Mouse (Mus musculus): ENCODE data around the gene Prpf38b. TPM values are rescaled to one million over a fixed set of nuclear protein-coding genes. Genes with fewer than 3 reads are reported as not detected.
"Not testable (repeated sequence)": the region's sequence is repeated elsewhere in the genome, so short reads cannot be mapped to it uniquely, and the experiment has no call there.

Gene Prpf38b
- polyA plus RNA-seq, 1 experiment from 2014 or later: 98.9 TPM

DNA sequence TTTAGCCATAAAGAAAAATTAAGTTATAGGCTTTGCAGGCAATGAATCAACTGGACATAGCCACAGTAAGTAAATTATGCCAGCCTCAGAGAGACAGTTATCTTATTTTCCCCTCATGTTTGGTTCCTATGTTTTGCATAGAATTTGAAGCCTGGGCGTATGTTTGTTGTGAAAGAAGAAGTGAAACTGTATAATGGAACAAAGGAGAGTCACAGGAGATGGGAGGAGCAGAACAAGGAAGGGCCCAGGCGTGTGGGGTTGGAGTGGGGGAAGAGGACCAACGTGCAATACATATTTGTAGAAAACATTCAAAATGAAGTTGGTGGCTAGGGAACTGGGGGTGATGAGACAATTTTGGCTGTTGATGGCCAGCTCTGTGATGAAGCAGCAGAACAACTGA is 11.4 kb downstream of the Prpf38b start:
- ATAC-seq (ENCODE audit: insufficient number of reproducible peaks, insufficient read depth, low FRiP score, low TSS enrichment, low read depth): no peak
- Histone ChIP-seq H3K27ac (no peak overlapping the region), H3K9ac (replicated peaks) (no peak overlapping the region), H3K9me3 (no peaks in the 10 kb centered on the region), H3K36me3 (peaks cover 52% of the 10 kb centered on the region), H3K4me1 (replicated peaks) (no peaks in the 10 kb centered on the region), H3K4me2 (no peak overlapping the region), H3K27me3 (no peaks in the 10 kb centered on the region), H3K4me3 (replicated peaks) (no peak overlapping the region)
- WGBS: 92% methylated on average over 3 of the region's 3 CpGs

DNA sequence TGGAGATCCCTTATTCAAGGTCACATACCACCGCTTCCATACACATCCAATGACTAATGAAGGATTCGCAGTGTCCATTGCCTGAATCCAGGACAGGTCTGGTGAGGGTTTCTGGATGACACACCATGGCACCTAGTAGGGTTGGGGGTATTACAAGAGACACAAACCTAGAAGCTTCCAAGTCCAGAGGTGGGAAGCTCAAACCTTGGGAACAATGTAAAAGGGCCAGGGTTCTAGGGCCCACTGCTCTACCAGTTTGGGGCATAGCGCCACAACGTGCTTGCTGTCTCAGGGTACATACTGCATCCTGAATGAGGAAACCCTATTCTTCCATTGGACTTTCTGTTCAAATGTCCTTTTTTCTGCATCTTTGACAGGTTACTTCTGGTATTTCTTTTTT is 12.9 kb downstream of the Prpf38b start:
- Histone ChIP-seq H3K36me3 (peaks cover 37% of the 10 kb centered on the region), H3K27me3 (no peaks in the 10 kb centered on the region), H3K4me3 (replicated peaks) (no peak overlapping the region), H3K4me2 (no peak overlapping the region), H3K27ac (no peak overlapping the region), H3K9me3 (no peaks in the 10 kb centered on the region), H3K4me1 (replicated peaks) (no peaks in the 10 kb centered on the region), H3K9ac (replicated peaks) (no peak overlapping the region)
- 94% methylated on average over 4 of the region's 4 CpGs for WGBS
- ATAC-seq (ENCODE audit: insufficient number of reproducible peaks, insufficient read depth, low FRiP score, low TSS enrichment, low read depth): no peak

DNA sequence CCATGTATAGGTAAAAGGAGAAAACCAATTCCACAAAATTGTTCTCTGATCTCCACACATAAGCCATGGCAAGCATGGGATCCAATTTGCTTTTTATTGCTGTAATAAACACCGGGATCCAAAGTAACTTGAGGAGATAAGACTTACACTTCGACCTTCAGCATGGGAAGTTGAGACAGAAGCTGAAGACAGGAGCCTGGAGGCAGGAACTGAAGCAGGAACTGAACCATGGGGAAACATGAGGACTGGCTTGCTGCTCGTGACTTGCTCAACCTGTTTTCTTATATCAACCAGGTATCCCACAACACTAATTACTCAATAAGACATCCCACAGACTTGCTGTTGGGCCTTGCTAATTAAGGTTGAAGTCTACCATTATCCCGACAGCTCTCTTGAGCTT is 18.6 kb downstream of the Prpf38b start:
- Histone ChIP-seq H3K9ac (replicated peaks) (no peak overlapping the region), H3K27me3 (no peaks in the 10 kb centered on the region), H3K4me3 (replicated peaks) (no peak overlapping the region), H3K4me2 (no peak overlapping the region), H3K36me3 (no peaks in the 10 kb centered on the region), H3K9me3 (no peaks in the 10 kb centered on the region), H3K4me1 (replicated peaks) (no peaks in the 10 kb centered on the region), H3K27ac (no peak overlapping the region)
- no peak for ATAC-seq (ENCODE audit: insufficient number of reproducible peaks, insufficient read depth, low FRiP score, low TSS enrichment, low read depth)
- WGBS: 49% methylated on average over 4 of the region's 4 CpGs

DNA sequence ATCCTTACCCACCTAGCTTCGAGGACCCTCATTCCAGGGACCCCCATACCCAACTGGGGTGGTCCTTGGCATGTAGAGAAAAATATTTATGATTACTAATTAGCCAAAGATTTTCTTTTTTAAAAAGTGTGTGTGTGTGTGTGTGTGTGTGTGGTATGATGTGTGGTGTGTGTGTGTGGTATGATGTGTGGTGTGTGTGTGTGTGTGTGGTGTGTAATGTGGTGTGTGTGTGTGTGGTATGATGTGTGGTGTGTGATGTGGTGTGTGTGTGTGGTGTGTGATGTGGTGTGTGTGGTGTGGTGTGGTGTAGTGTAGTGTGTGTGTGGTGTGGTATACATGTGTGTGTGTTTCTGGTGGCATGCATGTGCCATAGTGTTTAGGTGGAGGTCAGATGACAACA is 19.4 kb downstream of the Prpf38b start:
- 75% methylated on average over 1 of the region's 1 CpGs for WGBS
- Histone ChIP-seq H3K36me3 (no peaks in the 10 kb centered on the region), H3K27me3 (no peaks in the 10 kb centered on the region), H3K9ac (replicated peaks) (no peak overlapping the region), H3K4me1 (replicated peaks) (no peaks in the 10 kb centered on the region), H3K4me2 (no peak overlapping the region), H3K9me3 (no peaks in the 10 kb centered on the region), H3K27ac (no peak overlapping the region), H3K4me3 (replicated peaks) (no peak overlapping the region)
- no peak for ATAC-seq (ENCODE audit: insufficient number of reproducible peaks, insufficient read depth, low FRiP score, low TSS enrichment, low read depth)

DNA sequence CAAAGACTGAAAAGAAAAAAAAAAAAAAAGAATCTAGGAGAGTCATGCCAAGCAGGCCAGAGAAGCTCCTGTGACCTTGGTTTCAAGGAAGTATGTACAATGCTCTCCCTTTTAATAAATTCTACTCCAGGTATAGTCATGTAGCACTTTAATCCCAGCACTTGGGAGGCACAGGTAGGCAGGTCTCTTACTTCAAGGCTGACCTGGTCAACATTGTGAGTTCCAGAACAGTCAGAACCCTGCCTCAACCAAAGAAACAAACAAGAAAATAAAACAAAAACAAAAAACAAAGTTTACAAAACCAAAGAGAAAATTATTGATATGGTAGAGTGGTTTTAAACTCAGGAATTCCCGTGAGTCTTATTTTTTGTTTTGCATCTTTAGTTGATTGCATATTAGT is 21.6 kb downstream of the Prpf38b start, which contains the start of gene Fndc7:
Gene Fndc7 (minus strand): TSS at position 101 of the 400 bp plus-strand sequence.
- no peak for ATAC-seq (ENCODE audit: insufficient number of reproducible peaks, insufficient read depth, low FRiP score, low TSS enrichment, low read depth)
- Histone ChIP-seq H3K9me3 (no peaks in the 10 kb centered on the region), H3K27ac (no peak within 1 kb of the TSS), H3K4me2 (no peak within 1 kb of the TSS), H3K4me3 (replicated peaks) (no peak within 1 kb of the TSS), H3K4me1 (replicated peaks) (no peaks in the 10 kb centered on the region), H3K27me3 (no peaks in the 10 kb centered on the region), H3K36me3 (no peaks in the 10 kb centered on the region), H3K9ac (replicated peaks) (no peak within 1 kb of the TSS)
- WGBS: 96% methylated on average over 1 of the region's 1 CpGs

DNA sequence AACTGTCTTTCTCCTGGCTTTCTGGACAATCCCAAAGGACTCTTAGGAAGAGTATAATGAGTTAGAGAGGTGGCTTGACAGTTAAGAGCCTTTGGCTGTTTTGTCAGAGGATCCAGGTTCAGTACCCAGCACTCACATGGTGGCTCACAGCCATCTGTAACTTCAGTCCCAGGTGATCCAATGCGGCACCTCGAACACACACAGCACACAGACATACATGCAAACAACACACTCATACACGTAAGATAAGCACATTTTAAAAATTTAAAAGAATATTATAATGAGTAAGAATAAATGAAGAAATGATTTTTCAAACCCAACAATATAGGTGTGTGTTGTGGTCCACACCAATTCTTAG is 23.9 kb downstream of the Prpf38b start:
- H3K27ac ChIP-seq: no peak overlapping the region
- no peaks in the 10 kb centered on the region for H3K9me3 ChIP-seq
- peaks cover 8% of the 10 kb centered on the region for H3K4me1 ChIP-seq (replicated peaks)
- H3K4me2 ChIP-seq: no peak overlapping the region
- no peaks in the 10 kb centered on the region for H3K27me3 ChIP-seq
- no peaks in the 10 kb centered on the region for H3K36me3 ChIP-seq
- no peak overlapping the region for H3K4me3 ChIP-seq (replicated peaks)
- no peak for ATAC-seq (ENCODE audit: insufficient number of reproducible peaks, insufficient read depth, low FRiP score, low TSS enrichment, low read depth)
- no peak overlapping the region for H3K9ac ChIP-seq (replicated peaks)
- 95% methylated on average over 3 of the region's 3 CpGs for WGBS

DNA sequence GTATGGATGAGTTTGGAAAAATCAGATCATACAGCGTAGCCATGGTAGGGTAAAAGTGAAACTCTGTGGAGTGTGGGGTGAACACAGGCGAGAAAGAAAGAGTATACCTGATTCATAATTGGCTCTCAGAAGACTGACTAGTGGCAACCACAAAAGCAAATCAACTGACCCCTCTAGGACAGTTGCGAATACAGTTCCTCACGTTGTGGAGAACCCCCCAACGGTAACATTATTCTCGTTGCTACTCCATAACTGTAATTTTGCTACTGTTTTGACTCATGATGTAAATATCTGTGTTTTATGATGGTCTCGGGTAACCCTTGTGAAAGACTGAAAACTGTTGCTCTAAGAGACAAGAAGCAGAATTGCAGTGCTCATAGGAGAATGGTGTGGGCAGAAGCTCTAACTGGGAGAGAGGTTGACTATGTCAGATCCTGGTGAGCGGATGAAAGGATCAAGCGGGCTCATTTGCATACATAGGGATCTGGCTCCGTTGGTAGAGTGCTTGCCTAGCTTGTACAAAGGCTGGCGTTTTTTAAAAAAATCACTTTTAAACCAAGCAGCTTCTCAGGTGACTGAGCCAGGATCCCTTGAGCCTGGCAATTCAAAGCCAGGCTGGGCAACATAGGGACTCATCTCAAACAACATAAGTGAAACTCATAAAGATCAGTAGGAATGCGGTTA is 24.5 kb downstream of the Prpf38b start:
- no peak overlapping the region for H3K27ac ChIP-seq
- no peak overlapping the region for H3K4me3 ChIP-seq (replicated peaks)
- H3K9ac ChIP-seq (replicated peaks): no peak overlapping the region
- H3K9me3 ChIP-seq: no peaks in the 10 kb centered on the region
- H3K36me3 ChIP-seq: no peaks in the 10 kb centered on the region
- ATAC-seq (ENCODE audit: insufficient number of reproducible peaks, insufficient read depth, low FRiP score, low TSS enrichment, low read depth): no peak
- no peak overlapping the region for H3K4me2 ChIP-seq
- no peaks in the 10 kb centered on the region for H3K27me3 ChIP-seq
- H3K4me1 ChIP-seq (replicated peaks): peaks cover 8% of the 10 kb centered on the region
- WGBS: 77% methylated on average over 12 of the region's 12 CpGs

DNA sequence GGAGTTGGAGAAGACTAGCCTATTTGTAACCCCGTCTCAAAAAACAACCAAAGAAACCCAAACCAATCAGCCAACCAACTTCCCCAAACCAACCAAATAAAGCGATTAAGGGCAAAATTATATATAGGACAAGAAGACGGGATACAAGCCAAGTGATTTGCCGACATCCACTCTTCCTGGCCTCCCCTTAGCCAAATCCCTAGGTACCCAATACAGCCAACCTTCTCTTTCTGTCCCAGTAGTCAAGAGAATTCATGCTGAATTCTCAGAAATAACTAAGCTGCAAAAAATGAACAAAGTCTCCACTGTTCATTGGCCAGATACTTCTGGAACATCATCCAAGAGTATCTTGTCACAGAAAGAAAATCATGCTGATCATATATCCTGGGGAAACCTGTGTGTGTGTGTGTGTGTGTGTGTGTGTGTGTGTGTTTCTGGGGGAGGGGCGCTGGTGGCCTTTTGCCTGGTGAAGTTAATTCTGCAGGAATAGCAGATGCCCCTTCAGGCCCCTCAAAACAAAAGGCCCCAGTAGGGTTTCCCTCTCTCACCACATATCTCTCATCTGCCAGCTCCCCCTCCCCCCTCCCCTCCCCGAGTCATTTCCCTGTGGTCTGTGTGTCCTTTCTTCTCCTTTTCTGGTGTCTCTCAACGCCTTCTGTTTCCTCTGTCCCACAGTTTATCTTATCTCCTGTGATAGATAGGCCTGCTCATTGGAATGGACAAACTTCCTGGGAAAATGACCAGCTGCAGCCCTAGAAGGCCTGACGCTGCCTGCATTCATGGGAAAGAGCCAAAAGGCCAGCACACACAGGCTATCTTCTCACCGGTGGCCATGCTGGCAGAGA is 25.6 kb downstream of the Prpf38b start:
- ATAC-seq (ENCODE audit: insufficient number of reproducible peaks, insufficient read depth, low FRiP score, low TSS enrichment, low read depth): no peak
- Histone ChIP-seq H3K4me3 (replicated peaks) (no peak overlapping the region), H3K4me1 (replicated peaks) (peaks cover 19% of the 10 kb centered on the region), H3K9ac (replicated peaks) (no peak overlapping the region), H3K27ac (no peak overlapping the region), H3K9me3 (no peaks in the 10 kb centered on the region), H3K27me3 (no peaks in the 10 kb centered on the region), H3K4me2 (no peak overlapping the region), H3K36me3 (no peaks in the 10 kb centered on the region)
- WGBS: 54% methylated on average over 9 of the region's 9 CpGs

DNA sequence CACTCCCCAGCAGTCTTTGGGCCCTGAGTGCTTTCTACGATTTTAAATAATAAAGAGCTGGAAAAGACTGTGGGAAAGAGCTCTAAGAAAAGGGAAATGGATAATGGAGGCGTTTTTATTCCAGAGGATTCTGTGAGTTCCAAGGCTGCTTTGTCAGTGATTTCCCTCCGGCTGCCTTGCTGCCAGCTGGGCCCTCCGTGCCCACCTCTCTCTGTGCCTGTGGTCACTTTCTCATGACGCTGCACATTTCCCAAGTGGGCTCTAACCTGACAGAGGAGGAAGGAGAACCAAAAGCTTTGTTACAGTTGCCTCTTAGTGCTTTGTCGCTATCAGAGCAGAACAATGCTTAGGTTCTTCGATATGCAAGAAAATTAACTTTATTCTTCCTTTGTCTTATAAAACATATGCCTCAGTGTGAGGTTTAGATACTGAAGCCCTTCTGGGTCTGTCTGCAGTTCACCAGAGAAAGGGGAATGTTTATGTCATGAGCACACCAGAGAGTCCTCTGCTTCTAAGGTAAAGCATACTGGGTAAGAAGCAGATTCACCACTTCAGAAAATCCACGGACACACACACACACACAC is 26.7 kb downstream of the Prpf38b start:
- Histone ChIP-seq H3K36me3 (no peaks in the 10 kb centered on the region), H3K4me1 (replicated peaks) (peaks cover 23% of the 10 kb centered on the region), H3K9me3 (no peaks in the 10 kb centered on the region), H3K4me2 (no peak overlapping the region), H3K9ac (replicated peaks) (no peak overlapping the region), H3K27ac (no peak overlapping the region), H3K4me3 (replicated peaks) (no peak overlapping the region), H3K27me3 (no peaks in the 10 kb centered on the region)
- WGBS: 71% methylated on average over 8 of the region's 8 CpGs
- no peak for ATAC-seq (ENCODE audit: insufficient number of reproducible peaks, insufficient read depth, low FRiP score, low TSS enrichment, low read depth)

DNA sequence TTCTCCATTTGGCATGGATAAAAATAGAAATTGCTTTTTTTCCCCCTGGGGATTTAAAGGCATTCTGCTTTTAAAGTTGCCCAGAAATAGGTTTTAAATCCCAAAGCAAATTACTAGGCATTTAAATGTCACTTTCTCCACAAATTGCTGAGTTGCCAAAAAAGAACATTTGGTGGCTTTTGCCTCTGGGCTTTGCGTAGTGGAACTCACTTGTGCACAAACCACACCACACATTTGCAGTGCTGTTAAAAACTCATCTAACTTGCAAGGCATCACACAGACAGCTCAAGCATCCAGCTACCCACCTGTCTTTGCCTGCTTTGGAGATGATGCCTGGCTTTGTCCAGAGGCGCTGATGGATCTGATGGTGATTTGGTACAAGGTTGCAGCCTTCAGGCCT is 28.5 kb downstream of the Prpf38b start:
- Histone ChIP-seq H3K4me1 (replicated peaks) (peaks cover 23% of the 10 kb centered on the region), H3K4me2 (no peak overlapping the region), H3K27ac (no peak overlapping the region), H3K27me3 (no peaks in the 10 kb centered on the region), H3K9ac (replicated peaks) (no peak overlapping the region), H3K36me3 (no peaks in the 10 kb centered on the region), H3K4me3 (replicated peaks) (no peak overlapping the region), H3K9me3 (no peaks in the 10 kb centered on the region)
- ATAC-seq (ENCODE audit: insufficient number of reproducible peaks, insufficient read depth, low FRiP score, low TSS enrichment, low read depth): no peak
- WGBS: 56% methylated on average over 2 of the region's 2 CpGs

DNA sequence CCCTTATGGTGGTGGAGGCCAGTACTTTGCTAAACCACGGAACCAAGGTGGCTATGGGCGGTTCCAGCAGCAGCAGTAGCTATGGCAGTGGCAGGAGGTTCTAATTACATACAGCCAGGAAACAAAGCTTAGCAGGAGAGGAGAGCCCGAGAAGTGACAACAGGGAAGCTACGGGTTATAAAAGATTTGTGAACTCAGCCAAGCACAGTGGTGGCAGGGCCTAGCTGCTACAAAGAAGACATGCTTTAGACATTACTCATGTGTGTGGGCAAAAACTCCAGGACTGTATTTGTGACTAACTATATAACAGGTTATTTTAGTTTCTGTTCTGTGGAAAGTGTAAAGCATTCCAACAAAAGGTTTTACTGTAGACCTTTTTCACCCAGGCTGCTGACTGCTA is 29.7 kb downstream of the Prpf38b start:
- H3K27ac ChIP-seq: 0 out of 2 replicates have a peak overlapping the region, but pooled peaks have one; percentile 0
- not testable (repeated sequence) for H3K27me3 ChIP-seq; H3K9ac ChIP-seq (replicated peaks); H3K4me3 ChIP-seq (replicated peaks); H3K36me3 ChIP-seq; ATAC-seq (ENCODE audit: insufficient number of reproducible peaks, insufficient read depth, low FRiP score, low TSS enrichment, low read depth); H3K4me2 ChIP-seq; H3K9me3 ChIP-seq
- 12% methylated on average over 4 of the region's 4 CpGs for WGBS
- peaks cover 23% of the 10 kb centered on the region for H3K4me1 ChIP-seq (replicated peaks)

Measured in limb, embryonic 12.5 days (tissue).